ENCODE assay signal across 17 mouse cellular contexts in genomic region chr1:87828926-87829580, GRCm38 (mm10). TPM values are rescaled to one million over a fixed set of nuclear protein-coding genes. Genes with fewer than 3 reads are reported as not detected.
DNase-seq lines count a peak whose midpoint lies in the region; ATAC-seq and TF ChIP-seq lines count a peak whose summit lies in the region.
"Had no signal": no experiment of that assay in that cellular context is flagged by ENCODE, and none has a peak within 500 bp of the region (broad histone marks: within the 10 kb centered on the region; RNA-seq: fewer than 3 reads in every experiment).

No protein-coding gene starts in this region.

- DNase-seq in embryo, embryonic 10 days (ENCODE audit: low spot score) = peak; percentile 20
- no peak for DNase-seq in embryo, embryonic 10.5 days (ENCODE audit: low spot score)
- DNase-seq in hindbrain, embryonic 11.5 days (ENCODE audit: low spot score) = peak; percentile 8
- no peak for DNase-seq in thymus, adult 2 months
- no peak for DNase-seq in thymus, adult 18-20 months
- DNase-seq in thymus, postnatal 36 days = peak; percentile 28 to 39
- DNase-seq: cerebellum, postnatal 10 days; gastrocnemius, postnatal 36 days; kidney, adult 9 months; liver, embryonic 13.5 days had no signal

- 42% methylated on average over 7 of the region's 7 CpGs for WGBS in hindbrain, embryonic 11.5 days
- WGBS in hindbrain, embryonic 16.5 days = 48% methylated on average over 7 of the region's 7 CpGs
- WGBS in thymus, adult 2 months = 38% methylated on average over 7 of the region's 7 CpGs

- no peak overlapping the region for H3K9ac ChIP-seq in hindbrain, embryonic 11.5 days (ENCODE audit: low read depth, low read length)
- no peak overlapping the region for H3K9ac ChIP-seq in hindbrain, embryonic 16.5 days (ENCODE audit: low read depth, low read length)
- H3K9ac ChIP-seq: embryonic facial prominence, embryonic 15.5 days; forebrain, embryonic 15.5 days; liver, embryonic 13.5 days; midbrain, embryonic 15.5 days; neural tube, embryonic 15.5 days; stomach, embryonic 15.5 days had no signal

- no peak for TF ChIP-seq POLR2A in thymus, adult 2 months (IDR thresholded peaks at IDR 0.05; ENCODE audit: control insufficient read depth, extremely low read depth, insufficient read depth, low read length, poor library complexity)

- no peak for ATAC-seq in hindbrain, embryonic 11.5 days (ENCODE audit: low FRiP score)
- ATAC-seq in hindbrain, embryonic 16.5 days = no peak
- ATAC-seq in inflammation-experienced regulatory T-cells, adult 6 months = no peak
- ATAC-seq: midbrain, embryonic 15.5 days had no signal

- H3K4me2 ChIP-seq in hindbrain, embryonic 11.5 days (replicated peaks; ENCODE audit: low read depth, low read length) = no peak overlapping the region
- H3K4me2 ChIP-seq in hindbrain, embryonic 16.5 days (ENCODE audit: low read length) = no peak overlapping the region
- H3K4me2 ChIP-seq: embryonic facial prominence, embryonic 15.5 days; forebrain, embryonic 15.5 days; liver, embryonic 13.5 days; midbrain, embryonic 15.5 days; neural tube, embryonic 15.5 days; stomach, embryonic 15.5 days had no signal

- H3K4me3 ChIP-seq in hindbrain, embryonic 11.5 days (ENCODE audit: low read depth, low read length) = no peak overlapping the region
- H3K4me3 ChIP-seq in hindbrain, embryonic 16.5 days (ENCODE audit: low read length) = no peak overlapping the region
- H3K4me3 ChIP-seq in thymus, adult 2 months (ENCODE audit: control insufficient read depth, insufficient read depth, low read length) = no peak overlapping the region
- H3K4me3 ChIP-seq: embryonic facial prominence, embryonic 15.5 days; forebrain, embryonic 15.5 days; liver, embryonic 13.5 days; midbrain, embryonic 15.5 days; neural tube, embryonic 15.5 days; stomach, embryonic 15.5 days had no signal

- TF ChIP-seq CTCF in thymus, adult 2 months (IDR thresholded peaks at IDR 0.05; ENCODE audit: borderline replicate concordance, control insufficient read depth, extremely low read depth, insufficient read depth, low read length, poor library complexity) = no peak

- no peaks in the 10 kb centered on the region for H3K27me3 ChIP-seq in hindbrain, embryonic 11.5 days (ENCODE audit: control insufficient read depth, insufficient read depth, low read length)
- no peaks in the 10 kb centered on the region for H3K27me3 ChIP-seq in hindbrain, embryonic 16.5 days (replicated peaks; ENCODE audit: control insufficient read depth, insufficient read depth, low read length)
- H3K27me3 ChIP-seq in thymus, adult 2 months (ENCODE audit: control insufficient read depth, insufficient read depth, low read length) = no peaks in the 10 kb centered on the region
- H3K27me3 ChIP-seq: embryonic facial prominence, embryonic 15.5 days; forebrain, embryonic 15.5 days; liver, embryonic 13.5 days; midbrain, embryonic 15.5 days; neural tube, embryonic 15.5 days; stomach, embryonic 15.5 days had no signal

- no peaks in the 10 kb centered on the region for H3K9me3 ChIP-seq in hindbrain, embryonic 11.5 days (ENCODE audit: control insufficient read depth, low read length)
- H3K9me3 ChIP-seq in hindbrain, embryonic 16.5 days (ENCODE audit: control insufficient read depth, low read length) = no peaks in the 10 kb centered on the region
- H3K9me3 ChIP-seq: embryonic facial prominence, embryonic 15.5 days; forebrain, embryonic 15.5 days; liver, embryonic 13.5 days; midbrain, embryonic 15.5 days; neural tube, embryonic 15.5 days; stomach, embryonic 15.5 days had no signal

- H3K27ac ChIP-seq in hindbrain, embryonic 11.5 days (ENCODE audit: low read depth, low read length) = no peak overlapping the region
- no peak overlapping the region for H3K27ac ChIP-seq in hindbrain, embryonic 16.5 days (ENCODE audit: low read depth, low read length)
- H3K27ac ChIP-seq in thymus, adult 2 months (ENCODE audit: control insufficient read depth, insufficient read depth, low read length) = peak overlapping the region; percentile 99
- H3K27ac ChIP-seq: embryonic facial prominence, embryonic 15.5 days; forebrain, embryonic 15.5 days; liver, embryonic 13.5 days; midbrain, embryonic 15.5 days; neural tube, embryonic 15.5 days; stomach, embryonic 15.5 days had no signal

- H3K4me1 ChIP-seq in hindbrain, embryonic 11.5 days (replicated peaks; ENCODE audit: control insufficient read depth, insufficient read depth, low read length) = no peaks in the 10 kb centered on the region
- H3K4me1 ChIP-seq in hindbrain, embryonic 16.5 days (ENCODE audit: control insufficient read depth, insufficient read depth, low read depth, low read length) = no peaks in the 10 kb centered on the region
- H3K4me1 ChIP-seq in thymus, adult 2 months (replicated peaks; ENCODE audit: control insufficient read depth, insufficient read depth, low read length) = peaks cover 37% of the 10 kb centered on the region
- H3K4me1 ChIP-seq: embryonic facial prominence, embryonic 15.5 days; forebrain, embryonic 15.5 days; midbrain, embryonic 15.5 days; neural tube, embryonic 15.5 days; stomach, embryonic 15.5 days had no signal

- H3K36me3 ChIP-seq in hindbrain, embryonic 11.5 days (ENCODE audit: control insufficient read depth, insufficient read depth, low read length) = no peaks in the 10 kb centered on the region
- no peaks in the 10 kb centered on the region for H3K36me3 ChIP-seq in hindbrain, embryonic 16.5 days (ENCODE audit: control insufficient read depth, insufficient read depth, low read length)
- no peaks in the 10 kb centered on the region for H3K36me3 ChIP-seq in thymus, adult 2 months (ENCODE audit: control insufficient read depth, insufficient read depth, low read length)
- H3K36me3 ChIP-seq: embryonic facial prominence, embryonic 15.5 days; forebrain, embryonic 15.5 days; liver, embryonic 13.5 days; midbrain, embryonic 15.5 days; neural tube, embryonic 15.5 days; stomach, embryonic 15.5 days had no signal

RNA-seq across cellular contexts. Expression of gene Dgkd, which starts 24.0 kb away (rescaled TPM):
- 28.3 and 30.8 TPM in 2 replicates for polyA plus RNA-seq in hindbrain, embryonic 11.5 days (2014; fragmentation: Nextera tagmentation; extraction: Ambion mirVana)
- 40.4 and 42.8 TPM in 2 replicates for polyA plus RNA-seq in hindbrain, embryonic 16.5 days (2015; fragmentation: Nextera tagmentation; extraction: Ambion mirVana)
- 182 and 189 TPM in 2 replicates for polyA plus RNA-seq in thymus, adult 2 months (2012; rRNA removed)
- 10 to 100 TPM; 19.3 to 35.5 (median 34.2) TPM for polyA plus RNA-seq in inflammation-experienced regulatory T-cells, adult 6 months (2017; shearing (Covaris generic))

RNA-seq across cellular contexts. Expression of gene Sag, which starts 25.6 kb away (rescaled TPM):
- polyA plus RNA-seq in hindbrain, embryonic 11.5 days (2014; fragmentation: Nextera tagmentation; extraction: Ambion mirVana) = 1.8 and 2.6 TPM in 2 replicates
- polyA plus RNA-seq in hindbrain, embryonic 16.5 days (2015; fragmentation: Nextera tagmentation; extraction: Ambion mirVana) = 1.7 TPM in 2 replicates
- polyA plus RNA-seq in thymus, adult 2 months (2012; rRNA removed) = 1.9 and 2.0 TPM in 2 replicates
- 1 to 10 TPM; 1.7 to 5.3 (median 4.2) TPM for polyA plus RNA-seq in inflammation-experienced regulatory T-cells, adult 6 months (2017; shearing (Covaris generic))

Comparison
In these comparisons a context has a peak if more than half of its experiments do, and no peak if none do; other contexts are left out.
1. DNase-seq: peak in embryo, embryonic 10 days (single experiment), hindbrain, embryonic 11.5 days (single experiment) and thymus, postnatal 36 days (2 of 2); none in embryo, embryonic 10.5 days (single experiment), thymus, adult 2 months (single experiment) and thymus, adult 18-20 months (0 of 2).